In the genomic region with DNA sequence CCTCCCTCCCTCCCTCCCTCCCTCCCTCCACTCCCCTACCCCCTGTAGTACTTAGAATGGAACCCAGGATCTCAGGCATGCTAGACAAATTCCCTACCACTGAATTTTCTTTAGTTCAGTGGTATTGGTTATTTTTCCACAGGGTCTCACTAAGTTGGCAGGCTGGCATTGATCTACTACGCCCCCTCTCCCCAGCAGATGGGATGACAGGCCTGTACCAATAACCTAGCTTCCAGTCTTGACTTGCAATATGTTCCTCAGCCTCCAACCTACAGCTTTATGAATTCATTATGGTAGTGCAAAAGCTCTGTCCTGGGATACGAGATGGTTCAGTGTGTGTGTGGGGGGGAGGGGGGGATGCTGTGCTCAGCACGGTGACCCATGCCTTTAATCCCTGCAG, we compare ENCODE assay signal across 28 mouse cellular contexts. TPM values are rescaled to one million over a fixed set of nuclear protein-coding genes. Genes with fewer than 3 reads are reported as not detected.
DNase-seq lines count a peak whose midpoint lies in the region; ATAC-seq and TF ChIP-seq lines count a peak whose summit lies in the region.
"Had no signal": no experiment of that assay in that cellular context is flagged by ENCODE, and none has a peak within 500 bp of the region (broad histone marks: within the 10 kb centered on the region; RNA-seq: fewer than 3 reads in every experiment).

No protein-coding gene starts in this region.

- peak overlapping the region; percentile 98; the same call in 1 of the 2 replicates for H3K27ac ChIP-seq in layer of hippocampus, adult 2 months
- H3K27ac ChIP-seq in lung, embryonic 14.5 days (ENCODE audit: low read depth) = no peak overlapping the region
- no peak overlapping the region for H3K27ac ChIP-seq in ES-Bruce4 (ENCODE audit: insufficient read depth, low read length)
- no peak overlapping the region for H3K27ac ChIP-seq in stomach, postnatal 0 days (replicated peaks)
- no peak overlapping the region for H3K27ac ChIP-seq in forebrain, embryonic 10.5 days
- H3K27ac ChIP-seq: embryonic facial prominence, embryonic 10.5 days; embryonic facial prominence, embryonic 13.5 days; forebrain, embryonic 13.5 days; heart, adult 2 months; hindbrain, embryonic 13.5 days had no signal

- no peak overlapping the region for H3K4me2 ChIP-seq in lung, embryonic 14.5 days
- no peak overlapping the region for H3K4me2 ChIP-seq in stomach, postnatal 0 days (replicated peaks; ENCODE audit: low read depth)
- H3K4me2 ChIP-seq: embryonic facial prominence, embryonic 13.5 days; forebrain, embryonic 13.5 days; heart, embryonic 11.5 days; hindbrain, embryonic 13.5 days had no signal

- DNase-seq in layer of hippocampus, adult 2 months (ENCODE audit: low spot score in 2 of 2) = peak in 1 of 2 experiments; percentile 62
- DNase-seq in layer of hippocampus, adult 9-10 months (ENCODE audit: low spot score) = no peak
- DNase-seq in lung, embryonic 14.5 days = no peak
- DNase-seq in lung, postnatal 4 days = no peak
- DNase-seq in stomach, postnatal 0 days (ENCODE audit: low spot score) = no peak
- no peak for DNase-seq in forebrain, embryonic 10.5 days (ENCODE audit: extremely low spot score, low spot score)
- DNase-seq: adrenal gland, adult 8-10 months; adrenal gland, postnatal 25 days; B cell, adult 2 months; cerebellum, adult 11-12 months; cerebellum, adult 8-10 months; cerebellum, postnatal 10 days; cerebellum, postnatal 36 days; embryo, embryonic 11 days; gastrocnemius, postnatal 10 days; gastrocnemius, postnatal 36 days; heart, adult 2 months had no signal

- H3K36me3 ChIP-seq in lung, embryonic 14.5 days (ENCODE audit: insufficient read depth) = peaks cover 8% of the 10 kb centered on the region; the same call in 1 of the 2 replicates
- peaks cover 3% of the 10 kb centered on the region for H3K36me3 ChIP-seq in ES-Bruce4 (ENCODE audit: control insufficient read depth, insufficient read depth, low read length, poor library complexity, severe bottlenecking)
- no peaks in the 10 kb centered on the region for H3K36me3 ChIP-seq in stomach, postnatal 0 days (ENCODE audit: control insufficient read depth, insufficient read depth, low read length)
- peaks cover 33% of the 10 kb centered on the region for H3K36me3 ChIP-seq in forebrain, embryonic 10.5 days (replicated peaks)
- H3K36me3 ChIP-seq: hindbrain, embryonic 13.5 days had no signal

- no peaks in the 10 kb centered on the region for H3K9me3 ChIP-seq in lung, embryonic 14.5 days (ENCODE audit: low read depth, low read length)
- no peaks in the 10 kb centered on the region for H3K9me3 ChIP-seq in ES-Bruce4 (replicated peaks; ENCODE audit: control insufficient read depth, insufficient read depth, low read length, poor library complexity, severe bottlenecking)
- no peaks in the 10 kb centered on the region for H3K9me3 ChIP-seq in stomach, postnatal 0 days (ENCODE audit: control insufficient read depth, low read length)
- no peaks in the 10 kb centered on the region for H3K9me3 ChIP-seq in forebrain, embryonic 10.5 days
- H3K9me3 ChIP-seq: embryonic facial prominence, embryonic 10.5 days; embryonic facial prominence, embryonic 13.5 days; forebrain, embryonic 13.5 days; hindbrain, embryonic 13.5 days had no signal

- H3K9ac ChIP-seq in lung, embryonic 14.5 days = no peak overlapping the region
- no peak overlapping the region for H3K9ac ChIP-seq in ES-Bruce4 (ENCODE audit: low read depth, poor library complexity, severe bottlenecking)
- no peak overlapping the region for H3K9ac ChIP-seq in stomach, postnatal 0 days (ENCODE audit: low read length)
- H3K9ac ChIP-seq: embryonic facial prominence, embryonic 13.5 days; forebrain, embryonic 13.5 days; hindbrain, embryonic 13.5 days had no signal

- no peak overlapping the region for H3K4me3 ChIP-seq in layer of hippocampus, adult 2 months
- no peak overlapping the region for H3K4me3 ChIP-seq in lung, embryonic 14.5 days (ENCODE audit: low read depth, low read length)
- H3K4me3 ChIP-seq in ES-Bruce4 (ENCODE audit: low read depth, low read length) = no peak overlapping the region
- H3K4me3 ChIP-seq in stomach, postnatal 0 days (ENCODE audit: low read depth, low read length) = no peak overlapping the region
- no peak overlapping the region for H3K4me3 ChIP-seq in forebrain, embryonic 10.5 days
- H3K4me3 ChIP-seq: embryonic facial prominence, embryonic 10.5 days; embryonic facial prominence, embryonic 13.5 days; erythroblast, embryonic 14.5 days; forebrain, embryonic 13.5 days; heart, adult 2 months; hindbrain, embryonic 13.5 days had no signal

- peaks cover 5% of the 10 kb centered on the region; the same call in 1 of the 2 replicates for H3K4me1 ChIP-seq in lung, embryonic 14.5 days (ENCODE audit: insufficient read depth)
- no peaks in the 10 kb centered on the region for H3K4me1 ChIP-seq in ES-Bruce4 (ENCODE audit: control insufficient read depth, insufficient read depth, low read length)
- H3K4me1 ChIP-seq in stomach, postnatal 0 days (replicated peaks; ENCODE audit: control insufficient read depth, insufficient read depth) = peaks cover 7% of the 10 kb centered on the region; the same call in 1 of the 2 replicates
- H3K4me1 ChIP-seq in forebrain, embryonic 10.5 days = peaks cover 11% of the 10 kb centered on the region

- no peak for ATAC-seq in lung, embryonic 14.5 days (ENCODE audit: insufficient read depth)
- ATAC-seq in stomach, postnatal 0 days (ENCODE audit: low FRiP score, low TSS enrichment) = no peak
- ATAC-seq: forebrain, embryonic 13.5 days; forebrain, embryonic 16.5 days; hindbrain, embryonic 16.5 days; inflammation-experienced regulatory T-cells, adult 6 months had no signal

- 93% methylated on average over 3 of the region's 3 CpGs for WGBS in lung, embryonic 14.5 days
- 81% methylated on average over 3 of the region's 3 CpGs for WGBS in stomach, postnatal 0 days
- WGBS in forebrain, embryonic 10.5 days = 88% methylated on average over 3 of the region's 3 CpGs

- no peak for TF ChIP-seq POLR2A in ES-Bruce4 (IDR thresholded peaks at IDR 0.05; ENCODE audit: insufficient read depth, low read length)

- TF ChIP-seq EP300 in ES-Bruce4 (IDR thresholded peaks at IDR 0.05; ENCODE audit: insufficient read depth, low read depth, low read length) = no peak
- TF ChIP-seq EP300 in stomach, postnatal 0 days (optimal IDR thresholded peaks at IDR 0.05) = no peak

- peak; percentile 21; the same call in 1 of the 2 replicates for TF ChIP-seq CTCF in layer of hippocampus, adult 2 months (conservative IDR thresholded peaks at IDR 0.05)
- TF ChIP-seq CTCF in lung, embryonic 14.5 days (IDR thresholded peaks at IDR 0.05; ENCODE audit: low read depth) = 0 out of 2 replicates have a peak, but pooled peaks have one; percentile 5
- peak; percentile 15 for TF ChIP-seq CTCF in ES-Bruce4 (IDR thresholded peaks at IDR 0.05; ENCODE audit: low read depth, low read length)
- TF ChIP-seq CTCF in stomach, postnatal 0 days (IDR thresholded peaks at IDR 0.05; ENCODE audit: low read depth) = peak; percentile 25

- no peaks in the 10 kb centered on the region for H3K27me3 ChIP-seq in lung, embryonic 14.5 days (ENCODE audit: insufficient read depth, low read length)
- no peaks in the 10 kb centered on the region for H3K27me3 ChIP-seq in ES-Bruce4 (ENCODE audit: control insufficient read depth, insufficient read depth, low read length, poor library complexity, severe bottlenecking)
- H3K27me3 ChIP-seq in stomach, postnatal 0 days (ENCODE audit: control insufficient read depth, insufficient read depth, low read length) = no peaks in the 10 kb centered on the region
- no peaks in the 10 kb centered on the region for H3K27me3 ChIP-seq in forebrain, embryonic 10.5 days (ENCODE audit: poor library complexity, severe bottlenecking)
- H3K27me3 ChIP-seq: CH12.LX; embryonic facial prominence, embryonic 13.5 days; forebrain, embryonic 13.5 days; hindbrain, embryonic 13.5 days had no signal

RNA-seq across cellular contexts. Expression of gene Nmt1, which starts 4.0 kb away (rescaled TPM):
- total RNA-seq in layer of hippocampus, adult 2 months (2021) = 100 to 1,000 TPM; 169 to 173 TPM
- 64.4 and 72.4 TPM in 2 replicates for polyA plus RNA-seq in lung, embryonic 14.5 days (2014; fragmentation: Nextera tagmentation; extraction: Ambion mirVana)
- 101 TPM in 2 replicates for polyA plus RNA-seq in ES-Bruce4 (2011; ENCODE audit: insufficient read depth, insufficient read length, low read depth, missing spikeins)
- polyA plus RNA-seq in stomach, postnatal 0 days (2015; fragmentation: Nextera tagmentation; extraction: Ambion mirVana) = 45.9 and 52.3 TPM in 2 replicates
- 62.4 and 66.0 TPM in 2 replicates for polyA plus RNA-seq in forebrain, embryonic 10.5 days (2016; fragmentation: Nextera tagmentation; extraction: Ambion mirVana)

RNA-seq across cellular contexts. Expression of gene Dcakd, which starts 4.2 kb away (rescaled TPM):
- total RNA-seq in layer of hippocampus, adult 2 months (2021) = 10 to 100 TPM; 77.1 to 80.3 TPM
- polyA plus RNA-seq in lung, embryonic 14.5 days (2014; fragmentation: Nextera tagmentation; extraction: Ambion mirVana) = 218 and 225 TPM in 2 replicates
- 120 and 134 TPM in 2 replicates for polyA plus RNA-seq in ES-Bruce4 (2011; ENCODE audit: insufficient read depth, insufficient read length, low read depth, missing spikeins)
- 36.8 and 42.3 TPM in 2 replicates for polyA plus RNA-seq in stomach, postnatal 0 days (2015; fragmentation: Nextera tagmentation; extraction: Ambion mirVana)
- polyA plus RNA-seq in forebrain, embryonic 10.5 days (2016; fragmentation: Nextera tagmentation; extraction: Ambion mirVana) = 261 and 275 TPM in 2 replicates
